Mouse (Mus musculus): Measurements from ENCODE around the gene Gtsf2. TPM values are rescaled to one million over a fixed set of nuclear protein-coding genes. Genes with fewer than 3 reads are reported as not detected.

Gene Gtsf2
- not detected for total RNA-seq (2023)

DNA sequence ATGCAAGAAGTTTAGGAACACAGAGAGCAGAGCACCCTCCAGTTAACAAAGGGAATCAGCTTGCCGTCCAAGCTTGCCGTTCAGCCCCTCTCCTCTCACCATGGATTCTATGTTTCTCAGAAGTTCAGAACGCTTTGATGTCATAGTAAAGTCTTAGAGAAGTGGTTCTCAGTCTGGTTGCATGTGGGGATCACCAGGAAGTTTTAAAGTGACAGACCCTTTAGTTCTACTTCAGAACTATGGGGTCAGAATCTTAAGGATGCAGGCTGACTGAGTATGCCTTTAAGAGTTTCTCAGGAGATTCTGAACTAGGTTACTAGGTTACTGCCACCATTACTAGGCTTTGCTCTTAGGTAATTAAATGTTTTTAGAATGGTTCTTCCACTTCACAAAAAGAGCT, at the start of gene Gtsf2:
Gene Gtsf2 (minus strand): TSS at position 101 of the 400 bp plus-strand sequence.

DNA sequence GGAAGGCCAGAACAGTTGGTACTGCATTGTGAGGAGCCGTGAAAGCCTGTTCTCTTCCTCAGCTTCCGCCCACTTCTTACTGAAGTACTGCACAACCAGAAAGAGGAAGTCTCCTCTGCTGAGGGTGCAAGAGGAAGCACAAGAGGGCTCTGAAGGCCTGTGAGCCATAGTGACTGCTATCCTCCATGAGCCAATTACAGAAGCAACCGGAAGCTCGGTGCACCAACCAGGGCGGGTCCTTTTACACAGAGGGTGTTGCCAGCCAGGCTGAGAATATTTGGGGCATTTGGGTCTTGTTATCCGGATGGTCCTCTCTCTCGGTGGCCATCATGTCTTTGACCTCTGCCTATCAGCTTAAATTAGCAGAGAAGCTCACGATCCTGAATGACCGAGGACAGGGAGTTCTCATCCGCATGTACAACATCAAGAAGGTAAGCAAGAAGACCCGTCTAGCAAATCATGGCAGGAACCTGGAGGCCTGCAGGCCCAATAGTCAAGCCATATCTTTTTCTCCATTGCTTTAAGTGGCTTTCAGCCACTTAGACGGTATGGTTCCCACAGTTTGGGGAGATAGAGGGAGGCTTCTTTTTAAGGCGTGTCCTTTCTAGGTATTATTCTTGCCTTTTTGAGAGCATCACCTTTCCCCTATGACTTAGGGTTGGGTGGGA, 5.4 kb upstream of the Gtsf2 start, which contains the start of gene Nckap1l:
Gene Nckap1l (plus strand): TSS at position 244 of the 668 bp plus-strand sequence.

DNA sequence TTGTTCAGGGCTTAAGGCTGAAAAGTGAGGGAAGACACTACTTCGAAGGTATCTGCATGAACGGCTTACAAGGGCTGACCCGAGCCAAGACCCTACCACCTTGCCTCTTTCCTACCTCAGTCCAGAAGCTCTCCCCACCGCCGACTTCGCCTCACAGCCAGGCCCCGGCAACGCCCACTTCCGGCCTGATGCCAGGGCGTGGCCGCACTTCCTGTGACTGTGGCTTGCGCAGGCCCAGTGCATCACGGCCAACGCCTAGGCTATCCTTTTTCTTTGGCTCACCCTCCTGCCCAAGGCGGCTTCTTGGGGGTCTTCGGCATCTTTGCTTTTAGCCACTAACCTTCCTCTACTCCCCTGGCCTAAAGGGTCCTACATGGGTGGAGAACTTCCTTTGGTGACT, 18.0 kb downstream of the Gtsf2 start, which contains the start of gene Gtsf1:
Gene Gtsf1 (minus strand): TSS at position 230 of the 400 bp plus-strand sequence.

Other genes with a start within 250 kb of the Gtsf2 start
- 10 to 100 TPM; 25.8 to 31.2 TPM for gene Cbx5, start 208.7 kb downstream of the Gtsf2 start, total RNA-seq (2023)
- gene Hnrnpa1, start 208.0 kb downstream of the Gtsf2 start, total RNA-seq (2023), result 100 to 1,000 TPM; 523 to 560 TPM
- 1 to 10 TPM; 2.3 to 2.9 TPM for gene Nfe2, start 190.1 kb downstream of the Gtsf2 start, total RNA-seq (2023)
- 10 to 100 TPM; 76.2 to 80.6 TPM for gene Copz1, start 175.8 kb downstream of the Gtsf2 start, total RNA-seq (2023)
- gene Gpr84, start 137.9 kb downstream of the Gtsf2 start, total RNA-seq (2023), result not detected
- 1 to 10 TPM; 1.1 to 2.3 TPM for gene Zfp385a, start 108.4 kb downstream of the Gtsf2 start, total RNA-seq (2023)
- 1 to 10 TPM; 2.9 to 3.7 TPM for gene Itga5, start 81.7 kb downstream of the Gtsf2 start, total RNA-seq (2023)
- not detected for gene Gtsf1, start 18.0 kb downstream of the Gtsf2 start, total RNA-seq (2023)
- gene Nckap1l, start 5.3 kb upstream of the Gtsf2 start, total RNA-seq (2023), result 100 to 1,000 TPM; 140 to 147 TPM
- 10 to 100 TPM; 26.1 to 45.0 TPM for gene Pde1b, start 54.6 kb upstream of the Gtsf2 start, total RNA-seq (2023)
- gene Ppp1r1a, start 89.5 kb upstream of the Gtsf2 start, total RNA-seq (2023), result not detected
- gene Glycam1, start 116.6 kb upstream of the Gtsf2 start, total RNA-seq (2023), result not detected

All from T-cell, adult 66 days (primary cell).